Mouse (Mus musculus) liver, adult 2 months (tissue): ENCODE results near the gene 1110065P20Rik. TPM values are rescaled to one million over a fixed set of nuclear protein-coding genes. Genes with fewer than 3 reads are reported as not detected.

Experiments used
- DNase-seq: peaks from one replicate; pipeline ENCODE4 v3.0.0-alpha.2; 2011; ENCODE audit warnings: low read depth, low spot score; ENCODE audit errors: extremely low read depth
- H3K27ac ChIP-seq: fragments of 200-500 bp; replicated peaks from 2 replicates; pipeline ENCODE4 v1.5.1; 2012; ENCODE audit warnings: low read depth, mild to moderate bottlenecking, control low read depth, inconsistent platforms, low read length; ENCODE audit not compliant: insufficient read depth
- H3K27me3 ChIP-seq: fragments of 200-500 bp; 2 replicates; pipeline ENCODE4 v1.6.1; 2012; ENCODE audit warnings: mild to moderate bottlenecking, moderate library complexity, low read length, inconsistent platforms; ENCODE audit not compliant: control insufficient read depth, insufficient read depth
- H3K36me3 ChIP-seq: fragments of 200-500 bp; 2 replicates; pipeline ENCODE4 v1.6.1; 2012; ENCODE audit warnings: low read length, inconsistent platforms; ENCODE audit not compliant: control insufficient read depth, insufficient read depth
- H3K4me1 ChIP-seq: fragments of 200-500 bp; 2 replicates; pipeline ENCODE4 v1.6.1; 2011; ENCODE audit warnings: low read length; ENCODE audit not compliant: control insufficient read depth, insufficient read depth
- H3K4me3 ChIP-seq: fragments of 200-500 bp; 2 replicates; pipeline ENCODE4 v1.5.1; 2011; ENCODE audit warnings: low read depth, mild to moderate bottlenecking, control low read depth, low read length, moderate library complexity; ENCODE audit not compliant: insufficient read depth
- H3K79me2 ChIP-seq: fragments of 200-500 bp; 2 replicates; pipeline ENCODE4 v1.6.1; 2012; ENCODE audit warnings: inconsistent platforms, mild to moderate bottlenecking, low read length, moderate library complexity; ENCODE audit not compliant: control insufficient read depth, insufficient read depth
- H3K9ac ChIP-seq: fragments of 200-500 bp; 2 replicates; pipeline ENCODE4 v1.6.1; 2012; ENCODE audit warnings: low read depth, mild to moderate bottlenecking, control low read depth, inconsistent platforms, low read length
- CTCF ChIP-seq: fragments of 200-500 bp; IDR thresholded peaks from 2 replicates; pipeline ENCODE4 v1.5.1; 2011; ENCODE audit warnings: low read depth, low read length, control low read depth
- POLR2A ChIP-seq: fragments of 200-500 bp; IDR thresholded peaks from 2 replicates; pipeline ENCODE4 v1.6.1; 2011; ENCODE audit warnings: low read length, control low read depth; ENCODE audit not compliant: insufficient read depth; ENCODE audit errors: extremely low read depth
- WGBS: fragments of 180-500 bp; shearing (Covaris S2); methylation state at CpG from one replicate; pipeline ENCODE4 v1.1.7; 2018; 5-methylcytosine and 5-hydroxymethylcytosine counted together
- polyA plus RNA-seq: library from polyadenylated mRNA; depleted of rRNA; stranded (reverse); fragments of >200 nt; gene quantifications from 2 replicates; pipeline ENCODE4 v1.2.3, GENCODE M21; 2012
- total RNA-seq: library from RNA; depleted of rRNA; stranded (reverse); fragments of >200 nt; gene quantifications from 2 replicates; pipeline ENCODE4 v1.2.3, GENCODE M21; 2014

The 1110065P20Rik gene
- total and polyA plus RNA-seq, 2 experiments, result 35.5 to 49.9 TPM

DNA sequence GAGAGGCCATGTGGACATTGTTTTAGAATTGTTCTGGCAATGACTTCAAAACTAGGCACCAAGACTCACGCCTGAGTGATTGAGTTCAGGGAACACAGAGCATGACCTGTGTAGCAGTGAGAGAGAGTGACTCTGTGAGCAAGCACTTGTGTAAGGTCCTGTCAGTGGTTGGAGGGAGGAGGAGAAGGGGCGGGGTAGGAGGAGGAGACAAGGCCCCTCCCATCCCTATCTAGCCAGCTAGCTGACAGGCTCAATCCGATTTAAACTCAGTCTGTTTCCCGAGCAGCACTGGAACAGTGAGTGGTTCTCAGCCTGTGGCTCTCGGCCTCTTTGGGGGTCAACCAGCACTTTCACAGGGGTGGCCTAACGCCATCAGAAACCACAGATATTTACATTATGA is 33.2 kb downstream of the 1110065P20Rik start:
- Histone ChIP-seq H3K36me3 (peaks cover 10% of the 10 kb centered on the region; the same call in 1 of the 2 replicates), H3K27ac (peak overlapping the region; percentile 54), H3K9ac (no peak overlapping the region), H3K4me3 (no peak overlapping the region), H3K27me3 (no peaks in the 10 kb centered on the region), H3K79me2 (peaks cover 33% of the 10 kb centered on the region; the same call in 1 of the 2 replicates), H3K4me1 (peaks cover 12% of the 10 kb centered on the region)
- 8% methylated on average over 6 of the region's 6 CpGs for WGBS
- TF ChIP-seq CTCF (no peak), POLR2A (no peak)
- peak; percentile 95 for DNase-seq

- peaks cover 1% of the 10 kb centered on the region; the same call in 1 of the 2 replicates for H3K36me3 ChIP-seq
Measured at GRCm38 (mm10) chr4:124815901-124816300, 35.1 kb downstream of the 1110065P20Rik start.

GRCm38 (mm10) chr4:124811347-124811975 is 39.5 kb downstream of the 1110065P20Rik start:
- H3K27me3 ChIP-seq, result no peaks in the 10 kb centered on the region
- peaks cover 34% of the 10 kb centered on the region for H3K79me2 ChIP-seq
- WGBS, result 78% methylated on average over 9 of the region's 9 CpGs
- no peak overlapping the region for H3K27ac ChIP-seq
- H3K36me3 ChIP-seq, result no peaks in the 10 kb centered on the region
- no peak overlapping the region for H3K4me3 ChIP-seq
- no peak overlapping the region for H3K9ac ChIP-seq
- no peak for DNase-seq
- H3K4me1 ChIP-seq, result peaks cover 27% of the 10 kb centered on the region
- no peak for TF ChIP-seq CTCF
- TF ChIP-seq POLR2A, result no peak

More at GRCm38 (mm10) chr4:124815901-124816300, 35.1 kb downstream of the 1110065P20Rik start:
- H3K79me2 ChIP-seq, result peaks cover 44% of the 10 kb centered on the region
- WGBS, result 59% methylated on average over 11 of the region's 11 CpGs
- H3K4me1 ChIP-seq, result peaks cover 16% of the 10 kb centered on the region
- no peak for TF ChIP-seq POLR2A
- TF ChIP-seq CTCF, result no peak
- no peak overlapping the region for H3K9ac ChIP-seq
- peak; percentile 58 for DNase-seq
- no peak overlapping the region for H3K27ac ChIP-seq
- H3K27me3 ChIP-seq, result no peaks in the 10 kb centered on the region
- no peak overlapping the region for H3K4me3 ChIP-seq

DNA sequence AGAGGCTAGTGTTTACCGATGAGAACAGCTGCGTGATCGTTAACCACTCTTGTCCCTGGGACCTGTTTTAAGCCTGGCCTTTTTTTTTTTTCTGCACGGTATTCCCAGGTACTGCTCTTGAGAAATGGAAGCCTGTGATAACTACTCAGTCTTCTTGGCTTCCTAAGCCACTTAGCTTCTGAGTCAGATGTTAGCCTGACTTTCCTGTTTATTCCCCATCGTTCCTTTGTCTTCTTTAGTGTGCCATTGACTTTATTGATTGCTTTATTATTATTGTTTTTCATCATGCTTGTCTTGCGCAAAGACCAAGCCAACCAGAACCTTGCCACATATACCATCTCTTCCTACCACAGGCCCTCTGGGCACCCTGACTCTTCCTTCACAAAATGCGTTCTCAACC is 40.9 kb downstream of the 1110065P20Rik start:
- H3K4me1 ChIP-seq, result peaks cover 29% of the 10 kb centered on the region
- H3K9ac ChIP-seq, result no peak overlapping the region
- no peak overlapping the region for H3K4me3 ChIP-seq
- H3K27ac ChIP-seq, result peak overlapping the region; percentile 87
- 16% methylated on average over 7 of the region's 7 CpGs for WGBS
- H3K79me2 ChIP-seq, result peaks cover 29% of the 10 kb centered on the region
- H3K36me3 ChIP-seq, result peaks cover 10% of the 10 kb centered on the region; the same call in 1 of the 2 replicates
- TF ChIP-seq POLR2A (no peak), CTCF (no peak)
- no peaks in the 10 kb centered on the region for H3K27me3 ChIP-seq
- DNase-seq, result peak; percentile 88

DNA sequence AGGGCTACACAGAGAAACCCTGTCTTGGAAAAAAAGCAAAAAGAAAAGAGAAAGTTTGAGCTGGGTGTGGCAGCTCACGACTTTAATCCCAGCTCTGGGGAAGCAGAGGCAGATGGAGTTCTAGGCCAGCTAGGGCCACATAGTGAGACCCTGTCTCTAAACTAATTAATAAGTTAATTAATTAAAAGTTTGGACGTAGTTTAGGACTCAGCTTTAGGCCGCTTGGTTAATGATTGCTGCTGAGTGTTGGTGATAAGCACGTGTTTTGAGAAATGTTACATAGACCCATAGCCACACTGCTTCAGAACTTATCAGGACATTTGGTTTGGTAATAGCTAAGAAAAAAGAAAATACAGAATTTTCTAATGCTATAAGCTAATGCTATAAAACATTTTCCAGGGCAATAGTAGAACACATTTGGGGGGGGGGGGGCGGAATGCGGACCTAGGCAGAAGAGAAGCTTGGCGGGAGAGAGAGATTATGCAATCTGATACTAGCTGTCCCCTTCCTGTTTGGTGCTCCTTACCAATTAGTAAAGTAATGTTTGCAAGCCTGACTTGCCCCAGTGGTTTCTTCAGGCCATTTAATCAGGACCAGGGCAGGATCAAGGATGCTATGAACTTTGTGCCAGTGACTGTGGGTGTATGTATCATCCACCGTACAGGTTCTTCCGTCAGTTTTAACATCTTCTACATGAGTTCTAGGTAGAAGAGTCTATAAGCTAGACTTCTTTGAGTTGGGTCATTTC is 41.7 kb downstream of the 1110065P20Rik start:
- H3K9ac ChIP-seq, result no peak overlapping the region
- TF ChIP-seq POLR2A, result no peak
- TF ChIP-seq CTCF, result no peak
- peaks cover 30% of the 10 kb centered on the region for H3K79me2 ChIP-seq
- H3K4me1 ChIP-seq, result peaks cover 29% of the 10 kb centered on the region
- peaks cover 15% of the 10 kb centered on the region; the same call in 1 of the 2 replicates for H3K36me3 ChIP-seq
- no peak overlapping the region for H3K4me3 ChIP-seq
- DNase-seq, result peak; percentile 83
- no peaks in the 10 kb centered on the region for H3K27me3 ChIP-seq
- WGBS, result 8% methylated on average over 9 of the region's 9 CpGs
- H3K27ac ChIP-seq, result peak overlapping the region; percentile 87

GRCm38 (mm10) chr4:124808511-124808910 is 42.5 kb downstream of the 1110065P20Rik start:
- peaks cover 31% of the 10 kb centered on the region for H3K4me1 ChIP-seq
- 48% methylated on average over 5 of the region's 5 CpGs for WGBS
- no peak for TF ChIP-seq POLR2A
- no peak for TF ChIP-seq CTCF

More at GRCm38 (mm10) chr4:124808511-124808910, 42.5 kb downstream of the 1110065P20Rik start:
- Histone ChIP-seq H3K79me2 (peaks cover 30% of the 10 kb centered on the region), H3K27me3 (no peaks in the 10 kb centered on the region), H3K4me3 (no peak overlapping the region), H3K9ac (no peak overlapping the region), H3K36me3 (peaks cover 15% of the 10 kb centered on the region; the same call in 1 of the 2 replicates), H3K27ac (peak overlapping the region; percentile 87)
- peak; percentile 39 for DNase-seq
